Mouse (Mus musculus) embryo, embryonic 11.5 days (tissue): ENCODE data around the gene Serpina12.

Experiments
- DNase-seq: peaks from one replicate; pipeline ENCODE4 v3.0.0-alpha.2; 2012; ENCODE audit warnings: low read depth, low spot score

Serpina12 gene

GRCm38 (mm10) chr12:104004689-104005088 is 39.6 kb downstream of the Serpina12 start:
- DNase-seq: no peak

GRCm38 (mm10) chr12:104003238-104003612 is 41.0 kb downstream of the Serpina12 start:
- no peak for DNase-seq

- no peak for DNase-seq
Measured at GRCm38 (mm10) chr12:104002569-104003237, 41.5 kb downstream of the Serpina12 start.

GRCm38 (mm10) chr12:104000594-104000993 is 43.6 kb downstream of the Serpina12 start:
- DNase-seq: no peak

GRCm38 (mm10) chr12:103999611-104000010 is 44.6 kb downstream of the Serpina12 start:
- no peak for DNase-seq

- DNase-seq: no peak
Measured at GRCm38 (mm10) chr12:103996513-103996912, 47.7 kb downstream of the Serpina12 start.

- peak; percentile 51 for DNase-seq
Measured at GRCm38 (mm10) chr12:103995292-103996072, 48.8 kb downstream of the Serpina12 start.

- DNase-seq: no peak
Measured at GRCm38 (mm10) chr12:103992945-103993344, 51.3 kb downstream of the Serpina12 start.

GRCm38 (mm10) chr12:103989857-103990256 is 54.4 kb downstream of the Serpina12 start, which contains the start of gene Serpina11:
Serpina11 (minus strand) TSS chr12:103989957.
- DNase-seq: no peak

GRCm38 (mm10) chr12:103989514-103989767 is 54.8 kb downstream of the Serpina12 start:
- no peak for DNase-seq

GRCm38 (mm10) chr12:103988754-103989513 is 55.3 kb downstream of the Serpina12 start:
- no peak for DNase-seq

GRCm38 (mm10) chr12:103985868-103986267 is 58.4 kb downstream of the Serpina12 start:
- DNase-seq: no peak

GRCm38 (mm10) chr12:103984935-103985334 is 59.3 kb downstream of the Serpina12 start:
- DNase-seq: no peak

GRCm38 (mm10) chr12:103981646-103982360 is 62.4 kb downstream of the Serpina12 start:
- no peak for DNase-seq
